Mouse (Mus musculus): ENCODE measurements around the gene Ess2.

Gene Ess2

DNA sequence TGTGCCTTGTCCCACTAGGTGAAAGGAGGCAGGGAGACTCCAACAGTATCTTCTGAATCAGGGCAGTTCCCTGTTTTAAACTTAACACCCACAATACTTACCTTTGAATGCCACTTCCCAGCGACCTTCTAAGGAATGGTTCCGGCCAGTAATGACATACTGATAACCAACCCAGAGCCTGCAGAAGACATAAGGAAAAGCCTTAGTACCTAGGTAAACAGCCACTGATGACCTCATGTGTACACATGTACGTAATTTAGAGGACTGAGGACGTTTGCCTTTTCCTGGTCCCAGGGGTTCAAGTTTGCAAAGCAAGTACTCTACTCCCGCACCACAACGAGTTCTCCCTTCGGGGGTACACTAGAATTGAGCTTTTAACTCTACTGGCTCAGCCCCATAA lies 54.0 kb downstream of the Ess2 start:
- DNase-seq (ENCODE audit: low read depth): no peak

DNA sequence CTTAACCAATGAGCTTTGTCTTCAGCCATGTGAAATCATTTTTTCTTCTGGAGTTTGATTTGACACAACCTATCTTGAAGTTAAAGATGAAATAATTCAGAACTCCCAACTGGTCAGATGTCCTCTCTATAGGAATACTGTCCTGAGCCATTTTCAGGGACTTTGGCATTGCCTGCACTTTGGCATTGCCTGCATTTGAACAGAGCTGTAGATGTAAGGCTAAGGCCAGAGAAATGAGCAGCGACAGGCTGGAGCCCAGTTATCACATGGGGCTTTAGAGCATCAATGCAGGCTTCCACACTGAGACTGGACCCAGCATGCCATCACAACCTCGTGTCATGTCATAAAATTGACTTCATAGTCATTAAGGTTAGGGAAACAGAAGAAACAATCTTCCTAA lies 57.9 kb downstream of the Ess2 start:
- DNase-seq (ENCODE audit: low read depth): no peak

DNA sequence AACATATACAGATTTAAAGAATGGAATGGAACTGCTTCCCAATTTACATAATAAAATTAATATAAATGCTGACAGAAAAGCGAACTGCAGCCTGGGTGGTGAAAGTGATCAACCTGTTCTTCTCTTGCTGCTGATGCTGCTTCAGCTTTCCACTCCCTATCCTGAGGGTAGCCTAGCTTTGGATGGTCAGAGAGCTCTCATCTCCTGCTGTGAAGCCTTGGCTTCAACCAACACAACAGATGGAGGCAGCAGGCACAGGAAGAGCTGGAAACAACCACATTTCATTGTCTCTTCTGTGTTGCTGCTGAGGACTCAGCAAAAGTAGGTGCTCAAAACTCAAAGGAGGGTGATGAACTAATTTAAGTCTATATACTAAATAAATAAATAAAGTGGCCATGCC lies 59.3 kb downstream of the Ess2 start:
- DNase-seq (ENCODE audit: low read depth): no peak

DNA sequence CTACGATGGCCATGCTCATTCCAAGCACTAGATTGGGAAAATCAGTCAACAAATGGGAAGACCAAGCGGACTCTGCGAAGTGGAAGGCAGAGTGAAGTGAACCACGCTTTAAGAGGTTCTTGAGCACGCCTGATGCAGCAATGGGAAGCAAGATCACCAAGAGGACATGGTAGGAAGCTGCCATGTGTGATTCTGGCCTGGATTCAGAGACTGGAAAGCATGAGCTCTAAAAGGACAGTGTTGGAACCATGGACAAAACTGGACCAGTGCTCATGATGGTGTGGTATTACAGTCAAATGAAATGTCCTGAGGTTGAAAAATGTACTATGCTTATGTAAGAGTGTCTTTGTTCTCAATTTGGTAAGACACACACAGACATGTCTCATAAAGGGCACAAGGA lies 59.8 kb downstream of the Ess2 start:
- no peak for DNase-seq (ENCODE audit: low read depth)

All from induced T-regulatory cell, adult 2 months (primary cell).